Mouse (Mus musculus) thymus, adult 2 months (tissue): ENCODE data around the gene Zfp697.
"Not testable (repeated sequence)": the region's sequence is repeated elsewhere in the genome, so short reads cannot be mapped to it uniquely, and the experiment has no call there.

ENCODE experiments used
- CTCF ChIP-seq: fragments of 200-500 bp; IDR thresholded peaks from 2 replicates; pipeline ENCODE4 v1.5.1; 2012; ENCODE audit warnings: mild to moderate bottlenecking, control low read depth, low read length, moderate library complexity, borderline replicate concordance; ENCODE audit not compliant: control insufficient read depth, poor library complexity, insufficient read depth; ENCODE audit errors: extremely low read depth
- POLR2A ChIP-seq: fragments of 200-500 bp; IDR thresholded peaks from 2 replicates; pipeline ENCODE4 v1.6.1; 2012; ENCODE audit warnings: mild to moderate bottlenecking, low read length, control low read depth, moderate library complexity; ENCODE audit not compliant: control insufficient read depth, poor library complexity, insufficient read depth; ENCODE audit errors: extremely low read depth

GRCm38 (mm10) chr3:98567717-98568116, 185.5 kb downstream of the Zfp697 start:
- not testable (repeated sequence) for TF ChIP-seq CTCF, POLR2A
